Mouse (Mus musculus): ENCODE measurements around the gene Zfp28.
A peak's percentile ranks its signal among the peaks of the same experiment; 100 is the strongest.

Gene Zfp28

GRCm38 (mm10) chr7:6410043-6410442, 26.9 kb downstream of the Zfp28 start, which contains the start of gene Gm20715:
TSS of gene Gm20715 (plus strand) at chr7:6410277.
- no peak for DNase-seq

DNA sequence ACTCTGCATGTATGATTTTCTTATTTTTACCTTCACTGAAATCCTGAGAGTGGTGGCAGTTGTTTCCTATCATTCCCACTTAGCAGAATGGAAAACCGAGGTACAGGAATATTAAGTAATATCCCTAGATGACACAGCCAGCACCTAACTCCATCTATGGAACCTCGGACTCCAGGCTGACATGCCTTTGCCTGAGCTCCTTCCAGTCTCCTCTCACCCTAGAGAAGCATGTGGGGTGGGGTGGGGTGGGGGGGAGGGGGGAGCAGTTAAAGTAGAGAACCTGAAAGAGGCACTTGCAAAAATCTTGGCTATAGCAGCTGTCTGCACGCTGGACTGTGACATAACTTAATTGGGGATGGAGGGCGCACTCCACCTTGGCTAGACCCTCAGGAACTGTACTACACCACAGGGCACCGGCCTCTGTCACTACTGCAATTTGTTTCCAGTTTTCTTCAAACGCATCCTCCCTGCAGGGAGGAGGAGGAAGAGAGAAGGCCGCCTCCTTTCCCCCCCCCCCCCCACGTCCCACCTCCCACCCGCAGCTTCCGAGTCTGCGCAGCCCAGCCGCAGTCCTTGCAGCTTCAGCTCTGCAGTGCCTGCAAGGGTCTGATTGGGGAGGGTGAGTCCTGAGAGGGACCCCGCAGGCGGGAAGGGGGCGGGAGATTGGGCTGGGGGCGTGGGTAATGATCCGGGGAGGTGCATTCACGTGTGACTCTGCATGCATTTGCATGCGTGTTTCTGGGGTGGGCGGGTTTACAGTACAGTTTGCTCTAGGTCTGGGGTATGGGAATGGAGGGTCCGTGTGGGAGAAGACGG, 31.7 kb downstream of the Zfp28 start:
- DNase-seq = peak; percentile 29

GRCm38 (mm10) chr7:6415442-6415787, 32.3 kb downstream of the Zfp28 start:
- no peak for DNase-seq

- DNase-seq = no peak
These were observed 36.8 kb downstream of the Zfp28 start for GRCm38 (mm10) chr7:6419894-6420293.

GRCm38 (mm10) chr7:6429381-6429780, 46.3 kb downstream of the Zfp28 start:
- DNase-seq = no peak

- no peak for DNase-seq
These were observed 47.2 kb downstream of the Zfp28 start for GRCm38 (mm10) chr7:6430342-6430741.

DNA sequence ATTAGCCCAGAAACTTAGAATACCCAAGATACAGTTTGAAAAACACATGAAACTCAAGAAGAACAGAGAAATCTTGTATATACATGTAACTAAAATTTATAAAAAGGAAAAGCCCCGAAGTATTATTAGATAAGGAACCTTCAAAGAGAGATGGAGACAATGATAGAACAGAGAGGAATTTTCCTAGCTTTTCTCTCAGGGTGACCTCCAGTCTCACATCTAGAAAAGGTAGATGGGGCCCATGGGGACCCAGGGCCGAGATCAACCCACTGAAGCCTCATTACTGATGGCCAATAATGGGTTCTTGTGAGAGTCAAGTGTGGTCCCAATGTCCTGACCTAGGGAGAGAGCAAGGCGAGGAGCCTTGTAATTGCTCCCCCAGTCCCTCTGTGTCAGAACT, 55.3 kb downstream of the Zfp28 start, which contains the start of gene Olfr1344:
Gene Olfr1344, plus strand, starts transcription at position 301 of the 400 bp plus-strand sequence.
- DNase-seq = no peak

- DNase-seq = no peak
These were observed 58.1 kb downstream of the Zfp28 start for GRCm38 (mm10) chr7:6441173-6441572.

Measured in cerebellum, adult 11-12 months (tissue).